Mouse (Mus musculus): ENCODE data around the gene Ksr2.

DNA sequence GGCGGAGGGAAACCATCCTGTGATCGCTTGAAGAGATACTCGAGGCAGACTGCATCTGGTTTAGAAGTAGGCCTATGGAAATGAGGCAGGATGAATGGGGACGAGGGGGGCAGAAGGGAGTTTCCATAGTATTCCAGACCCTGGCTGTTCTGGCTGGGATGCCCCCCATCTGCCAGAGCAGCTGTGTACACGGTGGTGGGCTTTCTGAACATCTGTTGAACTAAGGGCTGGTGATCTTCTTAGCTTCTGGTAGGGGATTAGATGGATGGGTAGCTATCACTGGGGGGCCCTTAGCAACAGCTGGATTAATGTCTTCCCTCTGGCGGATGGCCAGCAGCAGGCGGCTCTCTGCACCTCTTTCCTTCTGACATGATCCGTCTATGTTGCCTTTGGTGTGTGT is 276.0 kb downstream of the Ksr2 start:
- no peak for TF ChIP-seq CTCF (IDR thresholded peaks at IDR 0.05; ENCODE audit: borderline replicate concordance, insufficient read depth, low read length)
- no peak for TF ChIP-seq POLR2A (IDR thresholded peaks at IDR 0.05; ENCODE audit: low read depth, low read length)
